Mouse (Mus musculus): ENCODE results near the gene Snw1. TPM values are rescaled to one million over a fixed set of nuclear protein-coding genes. Genes with fewer than 3 reads are reported as not detected.

The Snw1 gene
- polyA plus RNA-seq, 1 experiment, result 15.8 TPM

DNA sequence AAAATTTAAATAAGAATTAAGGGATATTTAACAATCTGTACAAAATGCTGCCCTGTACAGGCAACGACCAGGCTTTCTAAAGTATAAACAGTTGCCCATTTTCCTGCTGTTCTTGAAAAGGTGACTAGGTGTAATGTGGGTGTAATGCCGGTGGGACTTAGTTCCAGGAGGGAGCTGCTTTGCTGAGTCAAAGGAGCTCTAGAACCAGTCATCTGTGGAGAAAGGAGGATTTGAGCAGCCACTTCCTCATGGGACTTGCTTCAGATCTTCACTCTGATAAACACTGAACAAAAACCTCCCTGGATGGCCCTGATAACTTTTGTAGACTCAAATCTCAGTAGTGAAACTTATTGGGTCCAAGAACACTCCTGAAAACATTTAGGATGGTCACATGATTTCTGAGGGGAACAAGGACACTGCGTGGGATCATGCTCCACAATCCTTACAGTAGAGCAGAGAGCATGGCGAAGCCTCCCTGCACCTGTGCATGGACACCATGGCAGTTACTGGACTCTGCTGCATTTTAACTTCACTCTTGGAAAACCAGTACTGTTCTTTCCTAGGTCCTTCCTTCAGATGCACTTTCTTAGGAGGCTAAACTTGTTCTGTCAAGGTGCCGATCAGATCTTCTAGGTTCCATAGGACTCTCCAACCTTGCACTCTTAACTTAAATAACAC lies 45.6 kb downstream of the Snw1 start:
- no peak for TF ChIP-seq GATA1 (IDR thresholded peaks at IDR 0.05; ENCODE audit: low read length)

GRCm38 (mm10) chr12:87424516-87424915 lies 47.6 kb downstream of the Snw1 start:
- no peak for TF ChIP-seq GATA1 (IDR thresholded peaks at IDR 0.05; ENCODE audit: low read length)

- TF ChIP-seq GATA1 (IDR thresholded peaks at IDR 0.05; ENCODE audit: low read length), result no peak
Measured at GRCm38 (mm10) chr12:87423700-87424099, 48.4 kb downstream of the Snw1 start.

GRCm38 (mm10) chr12:87421708-87422507 lies 50.2 kb downstream of the Snw1 start:
- TF ChIP-seq GATA1 (IDR thresholded peaks at IDR 0.05; ENCODE audit: low read length), result no peak

GRCm38 (mm10) chr12:87419974-87420485 lies 52.0 kb downstream of the Snw1 start:
- TF ChIP-seq GATA1 (IDR thresholded peaks at IDR 0.05; ENCODE audit: low read length), result no peak

- no peak for TF ChIP-seq GATA1 (IDR thresholded peaks at IDR 0.05; ENCODE audit: low read length)
Measured at GRCm38 (mm10) chr12:87418921-87419320, 53.2 kb downstream of the Snw1 start.

DNA sequence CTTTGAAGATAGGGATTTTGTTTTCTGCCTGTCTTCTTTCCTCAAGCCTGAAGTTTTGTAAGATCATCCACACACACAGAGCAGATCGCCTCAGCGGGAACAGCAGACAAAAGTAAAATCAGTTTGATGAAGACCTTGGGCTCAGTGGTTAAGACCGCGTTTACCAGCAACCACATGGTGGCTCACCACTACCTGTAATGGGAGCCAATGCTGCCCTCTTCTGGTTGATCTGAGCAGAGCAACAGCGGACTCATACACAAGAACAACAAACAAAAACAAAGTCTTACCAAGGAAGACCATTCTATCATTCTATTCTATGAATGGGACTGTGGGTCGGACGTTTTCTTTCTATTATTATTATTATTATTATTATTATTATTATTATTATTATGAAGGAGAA lies 55.4 kb downstream of the Snw1 start:
- TF ChIP-seq GATA1 (IDR thresholded peaks at IDR 0.05; ENCODE audit: low read length), result no peak

GRCm38 (mm10) chr12:87415358-87415757 lies 56.7 kb downstream of the Snw1 start:
- TF ChIP-seq GATA1 (IDR thresholded peaks at IDR 0.05; ENCODE audit: low read length), result no peak

DNA sequence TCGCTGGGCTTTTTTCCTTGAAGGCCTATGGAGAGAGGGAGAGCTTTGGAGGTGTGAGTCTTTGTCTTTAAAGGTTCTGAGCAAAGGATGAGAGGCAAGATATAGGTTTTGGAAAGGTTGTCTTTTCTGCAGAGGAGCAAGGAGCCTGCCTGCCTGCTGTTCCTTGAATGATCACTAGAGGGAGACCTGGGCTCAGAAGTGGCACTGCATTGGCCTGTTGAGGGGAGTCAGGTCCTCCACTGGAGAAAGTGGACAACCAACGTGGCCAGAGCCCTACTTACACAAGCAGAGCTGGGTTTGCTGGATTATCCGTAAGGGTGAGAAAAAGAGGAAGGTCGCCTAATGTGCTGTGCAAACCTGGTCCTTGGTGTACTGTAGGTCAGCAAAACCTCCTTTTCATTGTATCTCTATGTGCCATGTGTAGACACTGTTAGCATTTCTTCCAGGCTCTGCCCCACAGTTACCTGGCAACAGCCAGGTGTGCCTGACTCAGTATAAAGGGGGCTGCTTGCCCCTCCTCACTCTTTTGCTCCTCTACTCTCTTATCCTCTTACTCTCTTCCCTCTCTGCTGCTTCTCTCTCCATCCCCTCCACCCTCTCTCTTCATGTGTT lies 58.8 kb downstream of the Snw1 start:
- no peak for TF ChIP-seq GATA1 (IDR thresholded peaks at IDR 0.05; ENCODE audit: low read length)

DNA sequence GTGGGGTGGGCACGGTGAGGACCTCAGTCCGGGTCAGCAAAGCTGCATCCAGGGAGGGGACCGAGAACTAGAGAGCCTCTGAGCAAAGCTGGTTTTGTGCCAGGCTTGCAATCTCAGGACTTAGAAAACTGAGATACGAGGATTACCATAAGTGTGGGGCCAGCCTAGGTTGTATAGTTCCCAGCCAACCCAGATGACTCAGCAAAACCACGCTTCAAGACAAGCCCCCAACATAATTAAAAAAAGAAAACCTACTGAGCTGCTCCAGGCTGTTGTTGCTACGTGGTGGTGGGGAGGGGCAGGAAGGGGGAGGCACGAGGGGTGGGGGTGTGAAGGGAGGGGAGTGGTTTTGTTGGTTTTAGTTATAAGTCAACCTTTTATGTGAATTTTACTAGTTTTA lies 61.1 kb downstream of the Snw1 start:
- no peak for TF ChIP-seq GATA1 (IDR thresholded peaks at IDR 0.05; ENCODE audit: low read length)

GRCm38 (mm10) chr12:87409123-87409522 lies 63.0 kb downstream of the Snw1 start:
- TF ChIP-seq GATA1 (IDR thresholded peaks at IDR 0.05; ENCODE audit: low read length), result no peak

GRCm38 (mm10) chr12:87407869-87408605 lies 64.0 kb downstream of the Snw1 start:
- no peak for TF ChIP-seq GATA1 (IDR thresholded peaks at IDR 0.05; ENCODE audit: low read length)

GRCm38 (mm10) chr12:87405721-87406120 lies 66.4 kb downstream of the Snw1 start:
- no peak for TF ChIP-seq GATA1 (IDR thresholded peaks at IDR 0.05; ENCODE audit: low read length)

GRCm38 (mm10) chr12:87405165-87405564 lies 66.9 kb downstream of the Snw1 start:
- TF ChIP-seq GATA1 (IDR thresholded peaks at IDR 0.05; ENCODE audit: low read length), result no peak

DNA sequence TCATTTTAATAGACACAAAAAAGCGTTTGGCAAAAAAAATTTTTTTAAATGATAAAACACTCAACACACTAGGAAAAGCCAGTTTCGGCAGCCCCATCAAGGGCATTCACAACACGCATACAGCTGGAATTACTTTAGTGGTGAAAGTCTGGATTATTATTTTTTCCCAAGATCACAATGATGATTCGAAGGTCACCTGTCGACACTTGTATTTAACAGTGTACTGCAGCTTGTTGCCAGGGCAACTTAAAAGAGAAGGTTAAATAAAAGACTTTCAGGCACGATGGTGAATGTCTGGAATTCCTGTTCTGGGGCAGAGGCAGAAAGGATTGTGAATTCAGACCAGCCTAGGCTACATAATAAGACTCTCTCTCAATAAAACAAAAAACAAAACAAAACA lies 70.2 kb downstream of the Snw1 start:
- no peak for TF ChIP-seq GATA1 (IDR thresholded peaks at IDR 0.05; ENCODE audit: low read length)

Data from G1E-ER4 (cell line).